Mouse (Mus musculus) ES-CJ7 (cell line): ENCODE measurements at regions not wholly inside any gene's neighbourhood (a gene's known extent, or its start where the extent isn't known, plus 50 kb on each side); places are given as distances from the start of the nearest gene placed in this dataset.

Source experiments
- DNase-seq: peaks from one replicate; pipeline ENCODE4 v3.0.0; 2011; ENCODE audit warnings: low read depth, low spot score

- DNase-seq, result peak; percentile 54
These were observed 2151.8 kb downstream of the 4930444P10Rik start for GRCm38 (mm10) chr1:13941351-13941750.

- peak; percentile 28 for DNase-seq
These were observed 2154.8 kb downstream of the 4930444P10Rik start for GRCm38 (mm10) chr1:13938344-13938743.

DNA sequence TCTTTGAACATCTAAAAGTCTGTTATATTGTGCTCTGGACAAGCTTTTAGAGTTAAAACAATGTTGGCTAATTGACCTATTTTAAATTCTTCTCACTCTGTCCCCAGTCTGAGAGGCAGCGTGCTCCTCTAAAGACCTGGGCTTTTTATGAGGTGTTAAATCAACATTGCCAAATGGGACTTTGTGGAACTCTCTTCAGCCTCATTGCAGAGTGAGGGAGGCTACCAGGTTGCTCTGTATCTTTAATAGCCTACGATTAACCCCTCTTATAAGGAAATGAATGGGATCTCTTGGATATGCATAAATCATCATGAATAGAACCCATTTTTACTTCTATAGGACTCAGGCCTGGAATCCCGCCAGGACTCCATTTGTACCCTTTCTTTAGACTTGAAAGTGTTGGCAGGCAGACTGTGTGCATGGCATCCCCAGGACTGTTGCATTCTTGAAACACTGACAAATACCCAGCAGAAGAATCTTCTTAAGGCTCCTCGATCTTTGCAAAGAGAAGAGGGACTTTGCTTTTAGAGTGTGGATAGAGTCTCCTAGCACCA lies 2157.1 kb downstream of the 4930444P10Rik start:
- DNase-seq, result no peak

DNA sequence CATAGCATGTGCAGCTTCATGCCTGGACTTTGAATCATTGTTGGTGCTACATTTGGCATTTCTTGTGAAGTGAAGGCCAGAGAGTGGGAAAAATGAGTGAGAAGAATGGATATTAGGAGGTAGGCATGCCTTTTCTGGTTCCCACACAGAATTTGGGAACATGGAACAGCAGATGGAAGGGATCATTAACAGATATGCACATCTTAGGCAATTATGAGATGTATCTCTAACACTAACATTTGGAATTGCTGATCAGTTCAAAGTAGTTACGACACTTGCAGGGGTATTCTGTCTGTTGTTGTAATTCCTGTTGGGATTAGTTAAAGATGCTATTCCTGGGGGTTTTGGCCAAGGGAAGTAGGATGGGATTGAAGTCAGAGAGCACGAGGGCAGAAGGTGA lies 2164.4 kb downstream of the 4930444P10Rik start:
- DNase-seq, result no peak

DNA sequence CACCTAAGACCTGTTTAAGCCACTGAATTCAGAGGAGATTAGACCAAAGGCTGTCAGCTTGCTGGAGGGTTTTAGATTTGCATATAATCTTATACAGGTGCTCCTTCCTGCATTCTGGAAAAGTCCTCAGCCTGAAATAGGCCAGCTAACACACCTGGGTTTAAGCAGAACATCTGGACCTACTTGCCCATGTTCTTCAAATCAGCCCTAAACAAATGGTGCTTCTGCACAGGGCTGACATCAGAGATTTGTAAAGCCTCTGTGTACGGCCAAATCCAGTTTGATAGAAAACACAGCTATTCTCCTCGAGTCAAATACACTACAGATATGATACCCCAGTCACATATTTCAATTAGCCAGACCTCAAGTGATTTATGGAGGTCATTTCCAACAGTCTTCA lies 2165.2 kb downstream of the 4930444P10Rik start:
- DNase-seq, result no peak

DNA sequence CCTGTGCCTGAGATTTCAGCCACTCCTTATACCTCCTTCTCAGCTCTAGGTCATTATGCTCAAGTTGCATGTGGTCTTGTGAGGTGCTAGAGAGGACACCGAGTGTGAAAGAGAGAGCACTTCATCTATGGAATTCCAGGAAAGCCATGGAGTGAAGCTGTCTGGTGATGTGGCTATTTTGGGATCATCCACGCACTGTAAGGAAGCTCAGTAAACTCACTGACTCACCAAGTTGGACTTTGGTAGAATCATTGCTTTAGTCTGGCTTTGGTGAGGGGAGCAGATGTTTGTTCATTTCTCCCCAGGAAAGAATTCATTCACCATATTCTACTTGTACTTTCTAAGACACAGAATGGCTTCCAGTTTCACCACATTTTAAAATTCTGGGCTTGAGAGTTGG lies 2167.1 kb downstream of the 4930444P10Rik start:
- no peak for DNase-seq

GRCm38 (mm10) chr1:13915216-13915615 lies 2177.9 kb downstream of the 4930444P10Rik start:
- DNase-seq, result no peak

GRCm38 (mm10) chr1:13879126-13879525 lies 2214.0 kb downstream of the 4930444P10Rik start:
- DNase-seq, result no peak

GRCm38 (mm10) chr1:13873925-13874324 lies 2219.2 kb downstream of the 4930444P10Rik start:
- DNase-seq, result no peak

DNA sequence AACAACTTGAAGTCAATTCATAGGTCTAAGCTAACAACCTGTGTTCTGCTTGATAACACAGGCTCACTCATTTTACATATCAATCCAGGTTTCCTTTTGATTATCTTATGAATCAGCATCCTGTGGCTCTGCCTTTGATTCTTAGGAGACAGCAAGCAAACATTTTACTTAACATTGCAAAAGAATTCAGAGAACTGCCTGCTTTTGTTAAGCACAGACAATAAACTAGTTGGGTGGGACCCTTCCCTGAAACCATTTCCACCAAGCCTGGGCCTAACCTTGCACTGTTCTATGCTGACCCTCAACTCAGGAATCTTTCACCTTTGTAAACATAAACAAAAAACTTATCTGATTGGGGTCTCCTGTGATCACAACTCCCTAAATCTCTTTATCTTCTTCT lies 2220.6 kb downstream of the 4930444P10Rik start:
- peak; percentile 54 for DNase-seq

GRCm38 (mm10) chr1:13870631-13871286 lies 2222.4 kb downstream of the 4930444P10Rik start:
- DNase-seq, result no peak

GRCm38 (mm10) chr1:13865713-13866112 lies 2227.4 kb downstream of the 4930444P10Rik start:
- DNase-seq, result no peak

GRCm38 (mm10) chr1:13863712-13864111 lies 2229.4 kb downstream of the 4930444P10Rik start:
- DNase-seq, result no peak

GRCm38 (mm10) chr1:13861070-13861511 lies 2232.0 kb downstream of the 4930444P10Rik start:
- no peak for DNase-seq

DNA sequence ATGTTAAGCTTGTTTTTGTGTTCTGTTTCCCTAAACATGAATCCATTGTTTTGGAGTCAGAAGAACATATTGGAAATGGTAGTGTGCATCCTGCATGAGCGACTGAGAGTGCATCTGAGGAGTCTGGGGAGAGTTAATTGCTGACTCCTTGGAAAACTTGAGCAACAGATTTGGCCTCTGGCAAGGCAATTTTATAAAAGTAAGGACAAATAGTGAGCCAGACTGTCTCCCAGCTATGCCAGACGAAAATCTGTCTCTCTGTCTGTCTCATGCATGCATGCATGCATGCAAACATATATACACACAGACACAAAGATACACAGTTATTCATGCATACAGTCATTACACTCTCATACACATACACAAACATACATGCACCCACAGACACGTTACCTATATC lies 2232.7 kb downstream of the 4930444P10Rik start:
- DNase-seq, result no peak

DNA sequence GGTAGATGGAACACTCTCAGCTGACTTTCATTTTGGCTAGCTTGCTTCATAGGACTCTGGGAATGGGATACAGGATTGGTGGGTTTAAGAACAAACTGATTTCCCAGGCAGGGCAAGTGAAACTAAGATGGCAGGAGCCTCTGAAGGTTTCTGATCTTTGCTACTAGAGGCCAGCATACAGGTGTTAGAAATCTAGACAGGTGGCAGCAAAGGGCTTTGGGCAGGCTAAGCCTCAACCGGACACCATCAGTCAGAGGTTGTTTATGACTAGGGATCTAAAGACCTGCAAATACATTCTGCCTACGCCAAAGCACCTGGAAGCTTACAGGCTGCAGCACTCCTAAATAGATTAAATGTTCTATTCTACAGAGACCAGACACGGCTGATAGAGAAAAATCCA lies 2233.4 kb downstream of the 4930444P10Rik start:
- DNase-seq, result no peak

- DNase-seq, result no peak
These were observed 2234.6 kb downstream of the 4930444P10Rik start for GRCm38 (mm10) chr1:13858371-13859018.

DNA sequence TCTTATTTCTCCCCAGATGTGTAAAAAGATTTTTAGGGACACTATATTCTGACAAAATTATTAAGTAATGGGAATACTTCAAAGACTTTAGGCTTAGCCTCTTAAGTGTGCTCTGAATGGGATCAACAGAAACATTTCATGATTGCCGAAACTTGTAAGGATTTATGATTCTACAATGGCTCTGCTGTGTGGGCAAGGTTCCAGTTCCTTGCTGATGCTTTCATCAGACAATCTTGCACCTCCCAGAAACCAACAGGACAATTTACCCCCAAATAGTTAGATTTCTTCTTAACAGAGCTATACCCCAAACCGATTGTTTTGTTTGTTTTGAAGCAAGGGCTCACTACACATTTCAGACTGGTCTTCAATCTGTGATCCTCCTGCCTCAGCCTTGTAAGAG lies 2236.1 kb downstream of the 4930444P10Rik start:
- DNase-seq, result no peak

DNA sequence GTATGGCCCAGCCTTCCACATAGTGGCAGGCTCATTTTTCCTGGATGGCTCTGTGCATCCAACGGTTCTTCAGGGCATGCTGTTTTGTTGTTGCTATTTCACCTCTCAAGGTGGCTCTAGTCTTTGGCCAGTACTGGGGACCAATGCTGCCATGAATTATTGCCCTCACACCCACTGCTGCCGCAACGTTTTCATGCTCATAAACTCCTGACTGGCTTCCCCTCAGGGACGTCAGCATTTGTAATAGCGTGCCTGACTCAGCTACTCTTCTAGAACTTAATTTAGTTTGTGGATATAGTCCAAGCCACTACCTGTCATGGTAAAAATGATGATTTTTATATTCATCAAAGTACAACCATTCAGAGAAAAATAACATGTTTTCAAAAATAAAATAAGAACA lies 2242.0 kb downstream of the 4930444P10Rik start:
- no peak for DNase-seq

GRCm38 (mm10) chr1:13849071-13849470 lies 2244.1 kb downstream of the 4930444P10Rik start:
- DNase-seq, result no peak

GRCm38 (mm10) chr1:13846336-13846865 lies 2246.7 kb downstream of the 4930444P10Rik start:
- DNase-seq, result peak; percentile 78

DNA sequence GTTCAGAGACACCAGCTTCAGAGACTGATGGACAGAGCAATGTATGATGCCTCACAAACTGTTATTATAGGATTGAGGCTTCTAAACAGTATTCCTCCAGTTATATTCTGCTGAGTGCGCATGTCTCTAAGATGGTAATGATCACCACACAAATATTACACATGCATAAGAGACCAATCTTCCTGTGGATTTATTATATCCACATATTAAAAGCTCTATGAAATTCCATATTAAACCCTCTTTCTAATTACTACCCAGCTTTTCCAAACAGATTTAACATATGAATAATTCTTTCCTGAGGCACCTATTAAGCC lies 2252.9 kb downstream of the 4930444P10Rik start:
- DNase-seq, result no peak
